Mouse (Mus musculus): ENCODE data around the gene Hist1h1d. TPM values are rescaled to one million over a fixed set of nuclear protein-coding genes. Genes with fewer than 3 reads are reported as not detected.

The Hist1h1d gene
- 0.70 TPM for polyA plus RNA-seq (2014; fragmentation: Illumina TruSeq; extraction: RNeasy Lipid Tissue Mini Kit (QIAGEN cat#74804); ENCODE audit: low read depth, low replicate concordance)

DNA sequence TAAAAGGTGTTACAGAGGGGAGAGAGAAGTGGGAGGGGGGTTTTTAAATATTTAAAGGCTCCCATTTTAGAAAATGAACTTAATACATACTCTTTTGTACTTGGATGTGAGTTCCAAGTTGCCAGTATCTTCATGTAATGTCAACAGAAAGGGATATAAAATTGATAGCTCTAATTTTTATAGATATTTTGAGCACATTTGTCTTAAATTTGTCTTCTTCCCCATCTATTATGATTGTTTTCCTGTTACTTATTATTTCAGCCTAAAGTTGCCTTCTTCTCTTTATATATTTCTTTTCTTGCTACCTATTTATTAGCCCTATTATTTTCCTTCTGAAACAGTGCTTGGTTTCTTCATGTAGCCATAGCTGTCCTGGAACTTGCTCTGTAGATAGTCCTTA is at the start of gene Hist1h1d:
Hist1h1d (plus strand) TSS at position 301 of the 400 bp plus-strand sequence.

DNA sequence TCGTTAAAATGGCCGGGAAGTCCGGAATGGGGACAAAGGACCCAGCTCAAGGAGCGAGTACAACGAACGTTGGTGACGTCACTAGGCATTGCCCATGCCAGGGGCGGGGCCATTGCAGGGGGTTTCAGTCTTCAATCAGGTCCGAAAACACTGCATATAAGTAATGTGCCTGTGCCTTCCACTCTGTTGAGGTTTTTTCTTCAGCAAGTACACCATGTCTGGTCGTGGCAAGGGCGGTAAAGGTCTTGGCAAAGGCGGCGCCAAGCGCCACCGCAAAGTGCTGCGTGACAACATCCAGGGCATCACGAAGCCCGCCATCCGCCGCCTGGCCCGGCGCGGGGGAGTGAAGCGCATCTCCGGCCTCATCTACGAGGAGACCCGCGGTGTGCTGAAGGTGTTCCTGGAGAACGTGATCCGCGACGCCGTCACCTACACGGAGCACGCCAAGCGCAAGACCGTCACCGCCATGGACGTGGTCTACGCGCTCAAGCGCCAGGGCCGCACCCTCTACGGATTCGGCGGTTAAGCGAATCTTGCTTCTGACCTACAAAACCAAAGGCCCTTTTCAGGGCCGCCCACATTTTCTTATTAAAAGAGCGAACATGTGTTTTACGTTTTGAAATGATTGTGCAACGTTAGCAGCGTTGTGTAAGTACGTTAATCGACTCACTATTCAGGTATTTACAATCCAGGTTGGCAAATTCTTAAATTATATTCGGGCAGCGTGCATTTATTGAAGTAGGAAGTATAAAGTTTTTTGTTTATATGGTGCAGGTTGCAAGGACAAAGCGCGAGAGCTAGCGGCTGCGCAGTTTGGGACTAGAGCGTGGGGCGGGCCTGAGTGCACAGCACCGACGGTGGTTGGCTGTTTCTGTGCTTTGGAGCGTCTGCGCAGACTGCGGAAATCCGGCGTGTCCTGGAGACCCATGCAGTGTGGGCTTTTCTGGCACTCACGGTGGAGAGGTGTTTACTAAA is 21.9 kb upstream of the Hist1h1d start, which contains the start of gene Hist1h4h:
Hist1h4h (plus strand) TSS at position 150 of the 975 bp plus-strand sequence.

DNA sequence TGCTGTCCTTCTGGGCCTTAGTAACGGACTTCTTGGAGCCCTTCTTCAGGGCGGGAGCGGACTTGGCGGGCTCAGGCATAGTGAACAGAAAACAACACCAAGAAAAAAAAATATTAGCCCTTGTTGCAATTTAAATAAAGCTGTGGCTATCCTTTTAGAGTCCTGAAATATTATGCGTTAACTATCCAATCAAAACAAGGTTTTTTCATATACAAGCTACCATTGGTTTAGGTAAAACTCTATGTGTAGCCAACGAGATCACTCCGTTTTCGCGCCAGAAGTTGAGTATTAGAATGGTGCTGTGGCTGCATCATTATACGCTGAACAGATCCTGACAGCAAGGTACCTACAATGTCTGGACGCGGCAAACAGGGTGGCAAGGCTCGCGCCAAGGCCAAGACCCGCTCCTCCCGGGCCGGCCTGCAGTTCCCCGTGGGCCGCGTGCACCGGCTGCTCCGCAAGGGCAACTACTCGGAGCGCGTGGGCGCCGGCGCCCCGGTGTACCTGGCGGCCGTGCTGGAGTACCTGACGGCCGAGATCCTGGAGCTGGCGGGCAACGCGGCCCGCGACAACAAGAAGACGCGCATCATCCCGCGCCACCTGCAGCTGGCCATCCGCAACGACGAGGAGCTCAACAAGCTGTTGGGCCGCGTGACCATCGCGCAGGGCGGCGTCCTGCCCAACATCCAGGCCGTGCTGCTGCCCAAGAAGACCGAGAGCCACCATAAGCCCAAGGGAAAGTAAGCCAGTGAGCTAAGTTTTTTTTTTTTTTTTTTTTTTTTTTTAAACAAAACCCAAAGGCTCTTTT is 19.3 kb upstream of the Hist1h1d start, which contains the start of gene Hist1h2af:
Hist1h2af (plus strand) TSS at position 347 of the 808 bp plus-strand sequence.

DNA sequence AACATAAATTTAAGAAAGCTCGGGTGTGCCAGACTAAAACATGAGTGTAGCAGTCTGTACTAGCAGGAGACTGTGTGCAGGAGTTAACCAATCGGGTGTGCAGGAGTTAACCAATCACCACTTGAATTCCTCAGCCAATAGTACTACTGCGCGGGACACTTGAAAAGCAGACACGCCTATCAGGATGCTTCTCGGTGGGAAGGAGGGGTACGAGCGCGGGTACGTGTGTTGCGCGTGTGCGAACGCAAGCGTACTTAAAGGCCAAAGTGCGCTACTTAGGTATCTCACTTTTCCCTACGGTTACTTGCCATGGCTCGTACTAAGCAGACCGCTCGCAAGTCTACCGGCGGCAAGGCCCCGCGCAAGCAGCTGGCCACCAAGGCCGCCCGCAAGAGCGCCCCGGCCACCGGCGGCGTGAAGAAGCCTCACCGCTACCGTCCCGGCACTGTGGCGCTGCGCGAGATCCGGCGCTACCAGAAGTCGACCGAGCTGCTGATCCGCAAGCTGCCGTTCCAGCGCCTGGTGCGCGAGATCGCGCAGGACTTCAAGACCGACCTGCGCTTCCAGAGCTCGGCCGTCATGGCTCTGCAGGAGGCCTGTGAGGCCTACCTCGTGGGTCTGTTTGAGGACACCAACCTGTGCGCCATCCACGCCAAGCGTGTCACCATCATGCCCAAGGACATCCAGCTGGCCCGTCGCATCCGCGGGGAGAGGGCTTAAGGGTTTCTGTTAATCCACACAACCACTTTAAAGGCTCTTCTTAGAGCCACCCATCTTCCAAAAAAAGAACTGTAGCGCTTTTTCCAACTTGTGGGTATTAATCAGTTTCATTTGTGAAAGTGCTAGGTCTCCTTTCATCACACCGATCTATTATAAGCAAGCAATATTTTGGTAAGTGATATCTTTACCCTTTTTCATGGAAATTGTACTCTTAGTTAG is 17.7 kb upstream of the Hist1h1d start, which contains the start of gene Hist1h3g:
Hist1h3g (plus strand) TSS at position 286 of the 939 bp plus-strand sequence.

DNA sequence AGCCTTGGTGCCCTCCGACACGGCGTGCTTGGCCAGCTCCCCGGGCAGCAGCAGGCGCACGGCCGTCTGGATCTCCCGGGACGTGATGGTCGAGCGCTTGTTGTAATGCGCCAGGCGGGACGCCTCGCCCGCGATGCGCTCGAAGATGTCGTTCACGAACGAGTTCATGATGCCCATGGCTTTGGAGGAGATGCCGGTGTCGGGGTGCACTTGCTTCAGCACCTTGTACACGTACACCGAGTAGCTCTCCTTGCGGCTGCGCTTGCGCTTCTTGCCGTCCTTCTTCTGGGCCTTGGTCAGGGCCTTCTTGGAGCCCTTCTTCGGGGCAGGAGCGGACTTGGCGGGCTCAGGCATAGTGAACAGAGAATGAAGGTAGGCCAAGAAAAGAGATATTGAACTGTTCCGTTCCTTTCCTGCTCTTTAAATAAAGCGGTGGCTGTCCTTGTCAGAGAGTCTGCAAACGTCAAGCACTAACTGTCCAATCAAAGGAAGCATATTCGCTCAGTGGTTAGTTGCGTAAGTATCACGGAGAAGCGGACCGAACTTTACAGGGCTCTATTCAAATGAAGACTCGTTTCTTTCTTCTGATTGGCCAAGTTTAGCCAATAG is 10.0 kb upstream of the Hist1h1d start, which contains the start of gene Hist1h2bh:
Hist1h2bh (minus strand) TSS at position 394 of the 609 bp plus-strand sequence.

DNA sequence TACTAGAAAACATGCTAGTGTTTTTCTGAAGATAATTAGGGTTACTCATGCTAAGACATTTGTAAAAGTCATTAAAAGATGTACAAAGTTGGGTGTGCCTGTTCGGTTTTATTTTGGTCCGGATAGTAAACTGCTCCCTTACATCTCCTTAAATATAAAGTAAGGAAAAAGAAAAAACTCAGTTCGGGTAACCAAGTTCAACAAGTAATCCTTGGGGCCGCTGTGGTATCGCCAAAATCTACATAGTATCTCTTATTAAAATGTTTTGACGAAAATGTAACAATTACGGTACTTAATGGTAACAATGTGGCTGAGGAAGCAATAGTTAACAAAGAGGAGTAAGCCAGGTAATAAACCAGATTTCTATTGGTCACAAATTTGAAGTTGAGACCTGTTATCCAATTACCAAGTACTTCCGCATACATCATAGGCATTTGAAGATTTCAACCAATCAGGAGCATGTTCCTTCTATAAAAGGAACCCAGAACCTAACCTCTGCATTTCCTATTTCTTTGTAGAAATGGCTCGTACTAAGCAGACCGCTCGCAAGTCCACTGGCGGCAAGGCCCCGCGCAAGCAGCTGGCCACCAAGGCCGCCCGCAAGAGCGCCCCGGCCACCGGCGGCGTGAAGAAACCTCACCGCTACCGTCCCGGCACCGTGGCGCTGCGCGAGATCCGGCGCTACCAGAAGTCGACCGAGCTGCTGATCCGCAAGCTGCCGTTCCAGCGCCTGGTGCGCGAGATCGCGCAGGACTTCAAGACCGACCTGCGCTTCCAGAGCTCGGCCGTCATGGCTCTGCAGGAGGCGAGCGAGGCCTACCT is 8.9 kb upstream of the Hist1h1d start, which contains the start of gene Hist1h3f:
Hist1h3f (plus strand) TSS at position 88 of the 822 bp plus-strand sequence.

DNA sequence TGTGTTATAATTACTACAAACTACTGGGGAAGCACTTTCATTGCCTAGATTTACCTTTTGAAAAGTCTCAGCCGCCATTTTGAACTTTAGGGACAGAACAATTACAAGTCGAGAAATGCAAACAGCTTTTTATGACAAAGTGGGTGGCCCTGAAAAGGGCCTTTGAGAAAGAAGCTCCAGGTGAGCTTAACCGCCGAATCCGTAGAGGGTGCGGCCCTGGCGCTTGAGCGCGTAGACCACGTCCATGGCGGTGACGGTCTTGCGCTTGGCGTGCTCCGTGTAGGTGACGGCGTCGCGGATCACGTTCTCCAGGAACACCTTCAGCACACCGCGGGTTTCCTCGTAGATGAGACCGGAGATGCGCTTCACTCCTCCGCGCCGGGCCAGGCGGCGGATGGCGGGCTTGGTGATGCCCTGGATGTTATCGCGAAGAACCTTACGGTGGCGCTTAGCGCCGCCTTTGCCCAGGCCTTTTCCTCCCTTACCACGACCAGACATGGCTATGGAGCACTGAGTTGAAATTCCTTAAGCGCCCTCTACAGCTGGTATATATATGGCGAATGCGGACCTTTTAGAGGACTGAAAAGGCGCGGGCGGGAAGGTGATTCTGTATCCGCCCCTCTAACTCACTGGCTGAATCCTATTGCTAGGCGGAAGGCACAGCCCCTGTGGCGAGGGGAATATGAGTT is 1.8 kb upstream of the Hist1h1d start, which contains the start of gene Hist1h4f:
Hist1h4f (minus strand) TSS at position 503 of the 689 bp plus-strand sequence.

DNA sequence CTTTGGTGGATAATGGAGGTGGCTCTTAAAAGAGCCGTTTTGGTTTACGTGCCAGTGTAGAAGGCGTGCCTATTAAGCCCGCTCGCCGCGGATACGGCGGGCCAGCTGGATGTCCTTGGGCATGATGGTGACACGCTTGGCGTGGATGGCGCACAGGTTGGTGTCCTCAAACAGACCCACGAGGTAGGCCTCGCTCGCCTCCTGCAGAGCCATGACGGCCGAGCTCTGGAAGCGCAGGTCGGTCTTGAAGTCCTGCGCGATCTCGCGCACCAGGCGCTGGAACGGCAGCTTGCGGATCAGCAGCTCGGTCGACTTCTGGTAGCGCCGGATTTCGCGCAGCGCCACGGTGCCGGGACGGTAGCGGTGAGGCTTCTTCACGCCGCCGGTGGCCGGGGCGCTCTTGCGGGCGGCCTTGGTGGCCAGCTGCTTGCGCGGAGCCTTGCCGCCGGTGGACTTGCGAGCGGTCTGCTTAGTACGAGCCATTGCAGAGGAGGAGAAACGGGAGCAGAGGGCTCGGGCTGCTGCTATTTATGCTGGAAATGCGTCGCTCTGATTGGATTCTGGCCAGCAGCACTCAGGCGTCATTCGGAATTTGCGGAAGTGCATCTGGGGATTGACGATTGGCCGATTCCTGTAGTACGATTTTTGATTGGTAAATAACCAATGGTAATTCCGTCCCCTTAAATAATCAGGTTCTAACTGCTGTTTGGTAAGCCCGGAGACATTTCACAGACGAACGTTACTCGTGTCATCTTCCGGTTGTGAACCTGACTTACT is 9.0 kb downstream of the Hist1h1d start, which contains the start of gene Hist1h3e:
Hist1h3e (minus strand) TSS at position 487 of the 777 bp plus-strand sequence.

DNA sequence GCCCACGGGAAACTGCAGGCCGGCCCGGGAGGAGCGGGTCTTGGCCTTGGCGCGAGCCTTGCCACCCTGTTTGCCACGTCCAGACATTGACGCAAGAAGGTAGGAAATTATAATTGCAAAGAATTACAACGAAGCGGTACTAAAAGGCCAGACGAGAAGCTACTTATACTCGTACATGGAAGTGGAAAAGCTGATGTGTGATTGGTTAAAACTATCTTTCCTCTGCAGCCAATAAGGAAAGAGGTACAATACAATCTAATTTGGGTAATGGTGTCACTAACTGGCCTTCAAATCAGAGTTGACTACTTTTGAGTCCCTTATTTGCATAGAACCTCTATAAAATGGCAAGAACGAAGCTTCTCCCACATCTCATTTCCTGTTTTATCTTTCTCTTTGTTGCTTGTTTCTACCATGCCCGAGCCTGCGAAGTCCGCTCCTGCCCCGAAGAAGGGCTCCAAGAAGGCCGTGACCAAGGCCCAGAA is 18.0 kb downstream of the Hist1h1d start, which contains the start of the genes Hist1h2ae and Hist1h2bg:
Hist1h2ae (minus strand) TSS at position 199 of the 482 bp plus-strand sequence.
Hist1h2bg (plus strand) TSS at position 375 of the 482 bp plus-strand sequence.

DNA sequence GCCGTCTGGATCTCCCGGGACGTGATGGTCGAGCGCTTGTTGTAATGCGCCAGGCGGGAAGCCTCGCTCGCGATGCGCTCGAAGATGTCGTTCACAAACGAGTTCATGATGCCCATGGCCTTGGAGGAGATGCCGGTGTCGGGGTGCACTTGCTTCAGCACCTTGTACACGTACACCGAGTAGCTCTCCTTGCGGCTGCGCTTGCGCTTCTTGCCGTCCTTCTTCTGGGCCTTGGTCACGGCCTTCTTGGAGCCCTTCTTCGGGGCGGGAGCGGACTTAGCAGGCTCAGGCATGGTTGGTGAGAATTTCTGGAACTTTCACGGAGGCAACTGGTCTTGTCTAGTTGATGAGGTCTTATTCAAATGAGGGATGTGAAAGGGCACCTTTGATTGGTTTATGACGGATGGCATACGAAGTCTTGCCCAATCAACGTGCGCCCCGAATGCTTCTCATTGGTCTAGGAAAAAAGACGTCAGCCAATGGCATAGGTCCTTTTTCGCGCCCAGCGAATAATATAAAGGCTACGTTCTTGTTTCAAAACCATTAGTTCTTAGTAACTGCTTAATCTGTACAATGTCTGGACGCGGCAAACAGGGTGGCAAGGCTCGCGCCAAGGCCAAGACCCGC is 20.9 kb downstream of the Hist1h1d start, which contains the start of the genes Hist1h2bf and Hist1h2ad:
Hist1h2bf (minus strand) TSS at position 299 of the 627 bp plus-strand sequence.
Hist1h2ad (plus strand) TSS at position 484 of the 627 bp plus-strand sequence.

DNA sequence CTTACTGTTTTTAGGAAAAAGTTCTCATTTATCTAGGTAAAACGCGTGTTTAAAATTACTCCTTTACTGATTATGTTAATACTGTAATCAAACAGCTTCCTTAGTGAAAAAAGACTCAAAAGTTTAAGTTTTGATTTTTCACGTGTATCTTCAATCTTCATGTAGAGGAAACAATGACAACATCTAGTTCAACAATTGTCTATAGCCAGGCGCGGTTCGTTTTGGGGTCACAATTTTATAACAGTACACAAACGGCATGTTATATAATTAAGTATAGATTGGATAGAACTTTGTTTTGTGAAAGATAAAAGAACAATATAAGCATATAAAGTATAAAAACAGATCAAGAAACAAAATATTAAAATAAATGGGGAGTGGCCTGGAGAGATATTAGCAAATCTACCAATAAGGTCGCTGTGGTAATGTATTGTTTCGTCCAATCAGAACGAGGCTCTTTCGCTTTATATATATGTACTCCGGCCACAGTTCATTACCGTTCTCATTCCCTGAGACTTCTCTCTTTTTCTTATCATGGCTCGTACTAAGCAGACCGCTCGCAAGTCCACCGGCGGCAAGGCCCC is 22.3 kb downstream of the Hist1h1d start, which contains the start of gene Hist1h3d:
Hist1h3d (plus strand) TSS at position 493 of the 581 bp plus-strand sequence.

DNA sequence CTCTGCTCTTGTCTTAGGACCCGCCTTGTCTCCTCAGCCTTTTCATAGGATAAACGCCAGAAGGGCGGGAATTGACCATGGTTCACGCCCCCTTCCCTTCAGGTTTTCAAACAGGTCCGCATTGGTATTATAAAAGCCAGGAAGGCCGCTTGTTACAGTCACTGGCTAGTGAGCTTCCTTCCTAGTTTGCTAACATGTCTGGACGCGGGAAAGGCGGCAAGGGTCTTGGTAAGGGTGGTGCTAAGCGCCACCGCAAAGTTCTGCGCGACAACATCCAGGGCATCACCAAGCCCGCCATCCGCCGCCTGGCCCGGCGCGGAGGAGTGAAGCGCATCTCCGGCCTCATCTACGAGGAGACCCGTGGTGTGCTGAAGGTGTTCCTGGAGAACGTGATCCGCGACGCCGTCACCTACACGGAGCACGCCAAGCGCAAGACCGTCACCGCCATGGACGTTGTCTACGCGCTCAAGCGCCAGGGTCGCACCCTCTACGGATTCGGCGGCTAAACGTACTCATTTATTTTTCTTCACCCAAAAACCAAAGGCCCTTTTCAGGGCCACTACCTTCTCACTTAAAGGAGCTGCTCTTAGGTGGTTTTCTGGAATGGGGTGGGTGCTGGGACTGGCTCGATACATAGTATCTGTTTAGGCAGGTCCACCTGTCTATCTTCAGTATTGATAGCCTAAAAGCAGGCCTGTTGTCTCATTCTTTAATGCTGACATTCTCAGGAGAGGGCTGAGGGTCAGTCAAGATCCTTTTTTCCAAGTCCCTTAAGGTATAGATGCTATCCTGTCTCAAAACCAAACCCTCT is 28.6 kb downstream of the Hist1h1d start, which contains the start of gene Hist1h4d:
Hist1h4d (plus strand) TSS at position 191 of the 811 bp plus-strand sequence.

Measured in adrenal gland, adult 10 weeks (tissue).